Mouse (Mus musculus) layer of hippocampus, adult 2 months (tissue): ENCODE data around the gene Rbp4. TPM values are rescaled to one million over a fixed set of nuclear protein-coding genes. Genes with fewer than 3 reads are reported as not detected.

Experiments
- DNase-seq, 2 experiments: peaks; one replicate each; pipeline ENCODE4 v3.0.0; 2022; ENCODE audit warnings: low spot score in 2 of 2
- H3K27ac ChIP-seq: fragments of 200-600 bp; 2 replicates; pipeline ENCODE4 v1.8.1; 2022
- H3K4me3 ChIP-seq: fragments of 200-600 bp; 2 replicates; pipeline ENCODE4 v1.8.1; 2022; ENCODE audit warnings: mild to moderate bottlenecking
- CTCF ChIP-seq: fragments of 200-600 bp; conservative IDR thresholded peaks from 2 replicates; pipeline ENCODE4 v1.8.1; 2022; ENCODE audit warnings: antibody characterized with exemption, mild to moderate bottlenecking, moderate library complexity
- total RNA-seq, 2 experiments: library from RNA; stranded (reverse); gene quantifications; 2 replicates each; pipeline ENCODE4 v1.2.3; 2021

Gene Rbp4
- total RNA-seq, 2 experiments from 2014 or later = 11.9 to 13.7 TPM

DNA sequence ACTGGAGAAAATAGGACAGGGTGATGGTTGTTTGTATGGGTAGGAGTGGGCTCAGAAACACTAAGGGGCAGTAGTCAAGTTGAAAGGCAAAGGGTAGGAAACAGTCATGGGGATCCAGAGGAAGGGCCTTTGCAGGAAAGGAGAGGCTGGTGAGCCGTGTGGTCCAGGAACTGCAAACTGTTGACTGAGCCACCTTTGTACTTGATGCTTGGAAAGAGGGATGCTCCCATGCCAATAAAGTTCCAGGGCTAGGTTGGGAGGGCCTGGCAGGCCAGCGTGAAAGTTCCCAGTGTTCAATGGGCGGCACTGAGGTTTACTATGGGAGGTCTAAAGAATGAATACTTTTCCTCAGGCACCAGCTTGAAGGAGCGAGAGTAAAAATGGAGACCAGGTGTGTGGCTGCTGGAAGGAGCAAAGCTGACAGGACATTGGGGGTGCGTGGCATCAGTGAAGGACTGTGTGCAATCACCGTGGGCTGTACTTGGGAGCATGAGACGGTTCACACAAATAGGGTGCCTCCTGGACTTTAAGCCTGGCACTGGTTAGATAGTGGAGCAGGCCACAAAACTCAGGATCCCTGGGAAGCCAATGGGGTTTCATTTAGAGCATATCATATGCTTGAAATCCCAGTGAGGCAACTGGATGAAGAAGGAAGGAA, 10.1 kb downstream of the Rbp4 start:
- no peak overlapping the region for H3K4me3 ChIP-seq
- no peak for TF ChIP-seq CTCF
- no peak for DNase-seq
- no peak overlapping the region for H3K27ac ChIP-seq

GRCm38 (mm10) chr19:38112575-38112974, 12.5 kb downstream of the Rbp4 start:
- DNase-seq = no peak
- Histone ChIP-seq H3K4me3 (no peak overlapping the region), H3K27ac (no peak overlapping the region)
- TF ChIP-seq CTCF = no peak

DNA sequence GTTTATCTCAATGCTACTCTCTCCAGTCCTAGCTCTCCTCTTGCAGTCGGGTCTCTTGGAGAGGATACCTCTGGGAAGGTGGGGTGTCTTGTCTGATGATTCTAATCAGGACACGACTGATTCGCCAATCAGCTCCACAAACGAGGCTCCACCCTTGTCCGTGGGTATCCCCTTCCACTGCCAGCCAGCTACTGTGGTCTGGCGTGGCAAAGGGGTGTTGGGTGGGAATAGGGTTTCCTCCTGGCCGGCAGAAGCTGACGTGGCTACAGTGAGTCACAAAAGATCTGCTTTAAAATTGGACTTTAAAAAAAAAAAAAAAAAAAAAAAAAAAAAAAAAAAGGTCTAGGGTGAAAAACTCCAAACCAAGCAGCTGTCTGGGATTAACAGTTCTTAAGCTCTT, 14.0 kb downstream of the Rbp4 start:
- no peak for DNase-seq
- TF ChIP-seq CTCF = no peak
- H3K27ac ChIP-seq = no peak overlapping the region
- H3K4me3 ChIP-seq = no peak overlapping the region

DNA sequence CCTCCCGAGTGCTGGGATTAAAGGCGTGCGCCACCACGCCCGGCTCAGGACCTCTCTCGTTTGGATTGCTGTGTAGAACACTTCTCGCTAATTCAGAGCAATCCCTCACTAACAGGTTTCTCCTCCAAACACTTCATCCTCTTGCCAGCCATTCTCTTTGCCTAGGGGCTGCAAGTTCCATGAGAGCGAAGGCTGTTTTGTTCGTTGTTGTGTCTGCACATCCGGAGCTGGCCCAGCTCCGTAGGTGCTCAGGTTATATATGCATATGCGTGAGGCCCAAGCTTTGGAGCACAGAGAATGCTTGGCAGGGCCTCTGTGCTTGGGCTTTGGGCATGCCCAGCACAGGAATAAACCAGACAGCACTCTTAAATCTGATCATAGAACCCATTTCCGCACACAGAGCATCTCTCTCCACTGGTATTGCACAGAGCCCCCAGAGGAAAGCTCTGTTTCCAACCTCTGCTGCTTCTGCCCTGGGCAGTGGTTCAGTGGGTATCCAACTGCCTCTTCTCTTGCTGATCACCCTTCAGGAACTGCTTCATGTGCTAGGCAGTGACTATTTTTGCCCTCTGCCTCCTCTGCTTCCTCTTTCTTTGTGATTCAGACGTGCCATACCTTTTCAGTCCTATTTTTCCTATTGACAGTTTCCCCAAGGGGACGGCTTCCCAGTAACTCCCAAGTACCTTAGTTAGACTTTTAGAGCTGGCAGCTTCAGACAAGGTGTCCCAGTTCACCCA, 15.4 kb downstream of the Rbp4 start:
- no peak overlapping the region for H3K4me3 ChIP-seq
- no peak for TF ChIP-seq CTCF
- DNase-seq = no peak
- H3K27ac ChIP-seq = no peak overlapping the region

DNA sequence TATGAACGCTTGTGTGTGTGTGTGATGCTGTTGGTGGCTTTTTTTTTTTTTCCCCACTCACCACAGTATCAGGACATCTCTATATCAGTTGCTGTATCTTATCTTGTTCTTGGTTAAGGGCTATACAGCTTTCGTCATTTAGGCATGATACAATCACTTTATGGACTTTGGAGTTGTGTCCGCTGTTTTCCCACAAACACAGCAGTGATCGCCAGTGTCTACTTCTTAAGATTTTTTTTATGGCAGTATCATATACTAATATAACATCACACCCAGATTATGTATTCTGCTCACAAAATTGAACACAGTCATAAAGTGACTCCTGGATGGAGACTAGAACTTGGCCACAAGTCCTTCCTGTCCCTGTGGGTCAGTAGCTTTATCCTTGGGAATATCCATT, 17.2 kb downstream of the Rbp4 start:
- Histone ChIP-seq H3K27ac (no peak overlapping the region), H3K4me3 (no peak overlapping the region)
- DNase-seq = no peak
- TF ChIP-seq CTCF = no peak

GRCm38 (mm10) chr19:38096858-38097758, 28.0 kb downstream of the Rbp4 start, which contains the start of gene Ffar4:
Gene Ffar4 (plus strand): TSS chr19:38097071.
- DNase-seq = no peak
- H3K4me3 ChIP-seq = peak within 1 kb of the TSS; percentile 26; the same call in 1 of the 2 replicates
- no peak for TF ChIP-seq CTCF
- no peak within 1 kb of the TSS for H3K27ac ChIP-seq

DNA sequence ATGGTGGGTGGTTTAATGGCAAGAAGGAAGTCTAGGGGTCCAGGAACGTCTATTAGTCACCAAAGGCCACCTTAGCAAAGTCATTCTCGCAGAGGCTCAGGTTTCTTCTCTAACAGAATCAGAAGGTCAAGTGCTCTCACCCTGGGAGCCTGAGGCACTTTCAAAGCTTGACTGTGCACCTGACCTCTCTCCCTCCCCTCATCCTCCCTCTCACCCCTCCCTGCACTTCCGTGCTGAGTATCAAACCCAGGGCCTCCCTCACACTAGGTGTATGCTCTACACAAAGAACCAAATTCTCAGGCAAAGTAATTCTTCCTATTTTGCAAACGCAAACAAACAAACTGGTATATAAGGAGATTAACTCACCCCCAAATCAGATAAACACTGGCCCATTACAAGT, 28.9 kb downstream of the Rbp4 start:
- Histone ChIP-seq H3K27ac (no peak overlapping the region), H3K4me3 (no peak overlapping the region)
- no peak for DNase-seq
- no peak for TF ChIP-seq CTCF

DNA sequence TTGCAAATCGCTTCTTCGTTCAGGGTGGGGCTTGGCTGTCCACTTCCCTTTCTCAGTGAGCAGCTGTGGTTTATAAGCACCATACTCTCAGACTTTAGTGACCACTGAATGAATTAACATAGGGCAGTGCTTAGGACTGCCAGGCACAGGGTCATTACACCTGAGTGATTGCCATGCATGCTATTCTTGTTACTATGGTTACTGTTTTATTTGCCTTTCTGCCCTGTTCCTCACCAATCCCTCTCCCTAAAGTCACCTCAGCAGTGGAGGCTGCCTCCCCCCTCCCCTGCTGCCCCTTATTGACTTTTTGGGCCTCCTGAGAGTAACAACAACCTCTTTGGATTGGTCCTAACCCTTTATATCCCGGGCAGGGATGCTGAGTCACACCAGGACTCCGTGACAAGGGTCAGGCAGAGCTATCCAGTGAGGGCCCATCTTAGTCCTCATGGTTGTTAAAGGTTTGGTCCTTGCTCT, 33.5 kb downstream of the Rbp4 start:
- no peak overlapping the region for H3K27ac ChIP-seq
- no peak for TF ChIP-seq CTCF
- no peak for DNase-seq
- no peak overlapping the region for H3K4me3 ChIP-seq

GRCm38 (mm10) chr19:38089358-38089757, 35.7 kb downstream of the Rbp4 start:
- Histone ChIP-seq H3K27ac (no peak overlapping the region), H3K4me3 (no peak overlapping the region)
- DNase-seq = no peak
- TF ChIP-seq CTCF = no peak

GRCm38 (mm10) chr19:38086948-38087551, 38.0 kb downstream of the Rbp4 start:
- Histone ChIP-seq H3K4me3 (no peak overlapping the region), H3K27ac (no peak overlapping the region)
- peak in 1 of 2 experiments; percentile 11 for DNase-seq
- peak; percentile 75 for TF ChIP-seq CTCF

DNA sequence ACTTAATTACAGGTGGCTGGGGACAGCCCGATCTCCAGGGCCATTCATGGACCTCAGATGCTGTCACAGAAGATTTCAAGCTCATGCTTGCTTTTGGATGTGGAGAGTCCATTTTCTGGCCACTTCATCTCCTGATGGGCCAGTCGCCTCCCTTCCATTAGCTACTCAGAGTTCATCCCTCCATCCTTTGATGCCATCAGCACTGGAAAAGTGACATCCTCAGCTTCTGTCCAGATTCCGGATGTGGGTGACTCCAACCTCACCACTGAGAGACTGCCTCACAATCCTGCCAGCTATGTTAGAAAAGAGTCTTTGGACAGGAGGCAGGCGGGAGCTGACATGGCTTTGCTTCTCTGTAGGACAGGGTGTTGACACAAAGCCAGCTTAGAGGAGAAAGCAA, 39.2 kb downstream of the Rbp4 start:
- no peak for DNase-seq
- Histone ChIP-seq H3K4me3 (no peak overlapping the region), H3K27ac (no peak overlapping the region)
- TF ChIP-seq CTCF = no peak

DNA sequence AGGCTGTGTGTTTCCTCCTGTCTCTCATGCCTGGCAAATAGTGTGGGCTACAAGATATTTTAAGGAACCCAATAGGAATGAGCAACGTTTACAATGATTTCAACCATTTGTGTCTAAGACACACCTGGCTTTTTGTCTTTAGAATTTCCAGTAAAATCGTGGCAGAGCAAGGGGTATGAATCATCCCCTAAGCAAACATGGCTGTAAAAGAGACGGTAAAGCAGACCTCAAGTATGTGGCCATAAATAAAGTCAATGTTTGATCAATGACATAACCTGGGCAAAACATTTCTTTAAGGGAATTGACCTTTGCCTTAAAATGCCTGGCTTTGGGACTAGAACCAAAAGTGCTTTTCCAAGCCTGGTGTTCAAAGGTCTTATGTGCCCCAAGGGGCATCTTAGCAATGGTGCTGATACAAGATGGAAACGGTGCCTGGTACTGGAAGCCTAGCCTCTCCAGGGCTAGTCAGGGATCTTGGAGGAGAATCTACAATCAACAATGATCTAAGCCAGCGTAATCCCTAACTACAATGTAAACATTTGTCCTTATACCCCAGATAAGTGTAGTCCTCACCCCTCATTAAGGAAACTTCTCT, 42.1 kb downstream of the Rbp4 start:
- no peak overlapping the region for H3K4me3 ChIP-seq
- DNase-seq = no peak
- no peak for TF ChIP-seq CTCF
- no peak overlapping the region for H3K27ac ChIP-seq
